Mouse (Mus musculus) c-Kit-positive CD71-positive TER-119-positive erythroid progenitor cells, embryonic 14.5 days (primary cell): Measurements from ENCODE around the gene Pcna.
"Not testable (repeated sequence)": the region's sequence is repeated elsewhere in the genome, so short reads cannot be mapped to it uniquely, and the experiment has no call there.

Source experiments
- DNase-seq: peaks from one replicate; pipeline ENCODE4 v3.0.0-alpha.2; 2013; ENCODE audit warnings: low spot score

Gene Pcna

DNA sequence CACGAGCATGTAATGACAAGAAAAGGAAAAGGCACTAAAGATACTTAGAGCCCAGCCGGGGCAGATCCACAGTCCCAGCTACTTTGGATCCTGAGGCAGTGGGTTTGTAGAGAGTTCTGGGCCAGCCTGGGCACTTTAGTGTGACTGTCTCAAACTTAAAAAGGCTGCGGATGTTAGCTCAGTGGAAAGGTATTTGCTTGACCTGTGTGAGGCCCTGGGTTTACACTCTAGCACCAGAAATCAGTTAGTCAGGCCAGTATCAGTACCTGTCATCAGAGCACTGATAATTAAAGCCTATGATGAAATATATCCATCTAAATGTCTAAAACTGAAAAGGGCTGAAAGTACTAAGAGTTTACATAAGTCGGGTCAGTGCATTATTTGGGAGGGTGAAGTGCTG, 23.1 kb upstream of the Pcna start:
- no peak for DNase-seq

DNA sequence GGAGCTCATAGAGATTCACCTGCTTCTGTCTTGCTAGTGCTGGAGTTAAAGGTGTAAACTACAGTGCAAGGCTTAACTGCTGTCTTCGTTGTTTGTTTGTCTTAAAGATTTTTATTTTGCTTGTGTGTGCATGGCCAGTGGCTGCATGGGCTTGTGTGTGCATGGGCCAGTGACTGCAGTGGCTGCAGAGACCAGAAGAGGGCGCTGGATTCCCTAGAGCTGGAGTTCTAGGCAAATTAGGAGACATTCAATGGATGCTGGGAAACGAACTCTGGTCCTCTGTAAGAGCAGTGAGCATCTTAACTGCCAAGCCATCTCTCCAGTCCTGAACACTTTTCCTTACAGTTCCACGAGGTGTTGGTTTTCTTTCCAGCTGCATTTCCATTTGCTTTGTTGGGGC, 22.4 kb upstream of the Pcna start:
- no peak for DNase-seq

DNA sequence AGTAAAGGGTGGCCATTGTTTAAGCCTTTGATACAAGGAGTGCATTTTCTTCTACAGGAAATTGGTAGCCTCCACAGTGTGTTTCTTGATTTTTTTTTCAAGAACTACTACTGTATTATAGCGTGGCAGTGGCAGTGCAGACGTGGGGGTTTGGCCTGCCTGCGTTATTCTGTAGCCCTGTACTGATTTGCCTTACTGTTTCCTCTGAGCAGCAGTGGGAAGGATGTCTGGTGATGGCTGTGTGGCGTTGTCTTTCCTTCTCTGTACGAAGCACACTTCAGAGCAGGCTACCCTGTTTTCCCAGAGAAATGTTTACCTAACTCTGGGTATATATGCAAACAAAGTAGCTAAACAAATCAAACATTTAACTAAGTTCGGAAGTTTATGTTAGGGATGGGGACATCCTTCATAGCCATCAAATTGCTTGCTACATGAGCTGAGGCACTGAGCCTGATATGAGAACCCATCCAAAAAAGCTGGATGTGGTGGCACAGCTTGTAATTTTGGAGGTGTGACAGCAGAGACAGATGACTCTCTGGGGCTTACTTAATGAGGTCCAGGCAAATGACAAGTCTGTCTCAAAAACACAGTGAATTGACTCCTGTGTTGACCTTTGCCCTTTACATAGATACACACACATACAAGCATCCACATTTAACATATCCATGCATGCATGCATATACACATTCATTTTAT, 19.7 kb upstream of the Pcna start:
- DNase-seq: no peak

DNA sequence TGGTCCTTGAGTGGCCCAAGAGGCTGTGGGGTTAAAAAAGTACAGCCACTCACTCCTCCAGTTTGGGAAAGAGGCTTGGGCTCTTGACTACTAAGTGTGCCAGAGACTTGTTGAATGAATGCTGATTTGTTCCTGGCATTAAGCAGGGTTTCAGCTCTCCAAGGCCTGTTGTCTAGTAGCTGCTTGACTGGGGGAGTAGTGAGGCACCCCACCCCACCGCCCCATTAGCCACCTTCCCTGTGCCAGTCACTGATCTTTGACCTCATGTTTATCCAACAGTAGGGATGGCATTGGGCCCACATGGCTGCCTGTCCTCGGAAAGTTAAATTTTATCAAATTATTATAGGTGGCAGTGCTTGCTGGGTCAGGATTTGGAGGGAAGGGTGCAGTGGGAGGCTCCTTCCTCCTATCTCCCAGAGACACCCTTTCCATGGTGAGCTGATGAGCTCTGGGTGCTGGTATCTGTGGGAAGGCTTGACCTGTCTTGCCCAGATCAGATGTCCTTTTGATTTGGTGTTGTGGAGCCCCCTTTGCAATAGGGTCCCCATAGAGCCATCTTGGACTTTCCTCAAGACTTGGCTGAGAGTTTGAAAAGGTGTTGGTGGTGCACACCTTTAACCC, 17.3 kb upstream of the Pcna start:
- no peak for DNase-seq

DNA sequence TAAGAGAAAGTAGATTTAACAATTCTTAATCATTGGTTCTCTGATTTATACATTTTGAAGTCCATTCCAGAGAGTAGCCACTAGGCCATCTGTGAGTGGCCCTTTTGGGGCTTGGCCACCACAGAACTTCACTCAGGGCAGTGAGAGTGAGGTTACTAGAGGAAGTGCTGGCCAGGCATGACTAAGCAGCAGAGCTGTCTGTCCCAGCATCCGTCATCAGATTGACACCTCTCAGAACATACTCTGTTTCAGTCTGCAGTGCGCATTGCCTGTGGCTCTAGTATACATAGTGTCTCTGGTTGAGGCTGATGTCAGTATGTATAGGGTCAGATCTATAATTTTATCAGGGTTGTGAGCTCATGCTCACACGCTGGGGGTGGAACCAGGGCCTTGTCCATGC, 16.1 kb upstream of the Pcna start:
- no peak for DNase-seq

DNA sequence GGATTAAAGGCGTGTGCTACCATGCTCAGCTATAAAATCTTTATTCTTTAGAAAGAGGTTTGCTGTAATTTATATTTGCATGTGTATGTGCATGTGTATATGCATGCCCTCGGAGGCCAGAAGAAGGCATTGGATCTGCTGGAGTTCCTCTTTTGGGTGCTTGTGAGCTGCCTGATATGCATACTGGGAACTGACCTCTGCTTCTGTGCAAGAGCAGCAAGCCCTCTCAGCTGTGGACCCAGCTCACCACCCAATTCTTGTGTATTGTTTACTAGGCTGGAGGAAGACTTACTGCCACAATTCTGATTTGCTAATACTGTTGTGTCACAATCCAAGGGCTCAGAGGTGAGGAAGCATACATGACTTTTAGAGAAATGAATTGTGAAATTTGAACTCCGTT, 13.0 kb upstream of the Pcna start:
- DNase-seq: no peak

DNA sequence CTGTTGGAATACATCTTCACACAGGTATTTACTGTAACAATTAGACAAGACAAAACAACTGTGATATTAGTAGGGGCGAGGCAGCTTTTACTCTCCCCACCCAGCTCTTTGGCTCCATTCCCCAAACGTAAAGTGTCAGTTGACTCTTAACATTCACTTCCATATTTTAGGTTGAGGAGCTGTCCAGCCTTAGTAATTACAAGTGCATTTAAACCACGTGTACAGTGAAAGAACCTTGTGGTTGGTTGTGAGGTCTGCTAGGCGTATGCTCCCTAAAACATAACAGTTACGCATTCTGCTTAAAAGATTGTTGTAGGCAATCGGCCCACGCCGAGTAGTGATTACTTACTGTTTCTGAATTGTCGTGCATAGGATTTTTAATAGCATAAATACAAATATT, 12.1 kb upstream of the Pcna start:
- DNase-seq: no peak

DNA sequence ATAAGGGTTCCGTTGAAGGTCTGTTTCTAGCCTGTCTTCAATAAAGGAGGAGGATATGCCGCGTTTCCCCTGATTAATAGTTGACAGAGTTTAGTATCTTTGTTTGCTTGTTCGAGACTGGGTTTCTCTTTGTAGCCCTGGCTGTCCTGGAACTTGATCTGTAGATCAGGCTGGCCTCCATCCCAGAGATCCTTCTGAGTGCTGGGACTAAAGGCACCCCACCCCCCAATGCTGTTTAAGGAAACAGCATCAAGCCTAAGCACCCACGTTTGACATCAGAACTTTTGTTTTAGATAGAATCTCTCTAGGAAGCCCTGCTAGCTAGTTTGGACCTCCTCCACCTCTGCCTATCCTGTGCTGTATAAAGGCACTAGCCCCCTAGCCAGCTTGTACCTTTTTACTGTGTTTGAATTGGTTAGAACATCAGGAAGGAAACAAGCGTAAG, 11.2 kb upstream of the Pcna start:
- no peak for DNase-seq

DNA sequence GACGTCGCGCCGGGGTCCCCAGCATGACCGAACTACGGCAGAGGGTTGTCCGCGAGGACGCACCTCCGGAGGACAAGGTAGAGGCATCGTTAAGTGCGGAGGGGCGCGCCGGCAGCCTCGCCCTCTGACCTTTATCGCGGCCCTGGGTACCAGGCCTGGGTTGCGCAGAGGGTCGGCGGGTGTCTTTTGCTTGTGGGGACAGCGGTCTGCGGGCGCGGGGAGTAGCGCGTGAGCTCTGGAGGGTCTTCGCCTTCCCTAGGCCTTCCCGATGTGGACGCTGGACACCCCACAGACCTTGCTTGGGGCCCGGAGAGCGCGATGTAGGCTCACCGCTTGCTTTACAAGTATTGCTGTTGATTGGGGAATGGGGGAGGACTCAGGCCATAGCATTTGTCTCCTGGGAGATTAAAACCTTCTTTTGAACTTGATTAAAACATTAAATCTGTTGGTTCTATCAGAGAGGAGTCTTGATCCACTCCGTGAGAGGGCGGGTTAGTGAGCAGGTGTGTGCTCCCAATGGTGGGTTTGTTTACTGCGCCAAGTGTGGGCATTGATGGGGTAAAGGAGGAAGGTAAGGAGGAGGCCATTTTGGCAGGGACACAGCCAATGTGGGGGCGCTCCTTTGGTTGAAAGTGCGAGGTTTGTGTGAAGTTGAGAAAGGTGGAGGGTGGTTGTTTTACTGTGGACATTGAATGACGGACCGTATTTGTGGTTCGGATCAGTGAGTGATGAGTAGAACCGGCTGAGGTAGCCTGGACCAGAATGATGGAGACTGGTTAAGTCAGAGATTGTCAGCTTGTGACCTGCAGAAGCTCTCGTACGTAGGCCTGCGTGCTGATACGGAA, 10.5 kb upstream of the Pcna start:
- DNase-seq: no peak

DNA sequence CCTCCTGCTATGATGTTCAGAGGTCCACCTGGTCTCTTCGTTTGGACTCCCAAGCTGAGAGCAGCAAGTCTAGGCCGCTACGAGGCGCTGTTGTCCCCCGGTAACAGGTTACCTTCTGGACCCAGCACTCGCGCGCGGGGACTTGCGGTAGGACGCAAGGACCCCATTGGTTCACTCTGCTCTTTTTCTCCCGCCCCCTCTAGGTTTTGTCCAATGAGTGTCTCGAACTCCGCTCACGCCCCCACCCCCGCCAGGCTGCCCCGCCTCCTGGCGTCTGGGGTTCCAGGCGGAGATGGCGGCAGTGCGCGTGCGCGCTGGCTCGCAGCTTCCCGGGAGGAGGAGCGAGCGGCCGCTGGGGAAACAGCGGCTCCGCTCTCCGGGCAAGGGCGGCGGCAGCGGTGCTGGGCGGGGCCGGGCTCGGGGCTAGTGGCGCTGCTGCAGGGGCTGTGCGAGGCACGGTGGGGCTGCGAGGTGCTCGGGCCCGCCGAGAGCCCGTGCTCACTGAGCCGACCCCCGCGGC, 9.8 kb upstream of the Pcna start, which contains the start of gene Cds2:
Gene Cds2 (plus strand): TSS at position 270 of the 520 bp plus-strand sequence.
- peak; percentile 99 for DNase-seq

DNA sequence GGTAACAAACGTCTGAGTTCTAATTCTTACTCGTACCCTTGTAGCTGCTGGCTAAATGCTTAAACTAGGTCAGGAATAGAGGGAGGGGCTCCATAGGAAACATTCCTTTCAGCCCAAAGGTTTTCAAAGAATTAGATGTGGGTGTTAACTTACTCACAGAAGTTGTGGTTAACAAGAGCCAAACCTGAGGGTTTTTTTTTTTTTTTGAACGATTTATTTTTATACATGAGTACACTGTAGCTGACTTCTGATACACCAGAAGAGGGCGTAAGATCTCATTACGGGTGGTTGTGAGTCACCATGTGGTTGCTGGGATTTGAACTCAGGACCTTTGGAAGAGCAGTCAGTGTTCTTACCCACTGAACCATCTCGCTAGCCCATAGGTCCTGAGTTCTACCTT, 9.1 kb upstream of the Pcna start:
- no peak for DNase-seq

DNA sequence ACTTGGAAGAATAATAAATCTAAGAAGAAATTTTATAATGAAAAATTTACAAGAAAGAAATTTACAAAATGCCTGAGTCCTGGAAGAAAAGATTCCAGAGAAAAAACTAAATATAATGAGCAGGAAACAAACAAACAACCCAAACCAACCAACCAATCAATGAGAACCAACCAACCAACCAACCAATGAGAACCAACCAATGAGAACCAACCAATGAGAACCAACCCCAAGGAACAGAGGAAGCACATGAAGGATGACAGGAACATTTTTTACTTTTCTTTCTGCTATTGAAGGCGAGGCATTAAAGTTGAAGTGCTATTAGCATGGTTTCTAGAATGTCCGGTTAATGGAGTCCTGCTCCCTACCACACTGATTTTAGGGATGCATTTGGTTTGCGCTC, 7.5 kb upstream of the Pcna start:
- no peak for DNase-seq

DNA sequence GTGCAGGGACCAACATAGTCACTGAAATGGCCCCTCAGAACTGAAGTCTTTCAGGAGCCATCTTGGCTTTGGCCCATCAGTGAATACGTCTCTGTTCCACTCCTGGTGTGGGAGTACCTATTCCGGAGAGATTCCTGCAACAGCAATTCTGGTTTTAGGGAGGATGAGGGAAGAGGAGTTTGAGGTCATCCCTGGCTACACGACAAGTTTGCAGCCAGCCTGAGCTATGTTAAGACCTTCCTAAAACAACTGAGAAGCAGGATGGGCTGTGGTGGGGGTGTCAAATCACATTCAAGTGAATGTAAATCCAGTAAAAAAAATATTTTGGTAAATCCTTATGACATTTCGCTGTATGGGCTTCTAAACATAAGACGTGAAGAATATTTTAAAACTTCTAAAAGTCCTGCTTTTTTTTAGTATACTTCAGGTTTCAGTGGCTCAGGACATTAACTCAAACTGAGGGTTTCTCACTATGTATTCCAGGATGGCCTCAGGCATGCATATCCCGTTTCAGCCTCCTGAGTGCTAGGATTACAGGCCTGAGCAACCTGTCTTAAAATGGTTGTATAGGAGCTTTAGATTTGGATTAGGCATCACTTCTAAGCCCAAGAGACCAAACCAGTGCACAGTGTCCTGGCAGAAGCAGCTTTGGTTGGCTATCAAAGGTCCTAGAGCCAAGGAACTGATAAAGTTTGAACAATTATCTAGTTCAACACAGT, 4.4 kb upstream of the Pcna start:
- DNase-seq: no peak

DNA sequence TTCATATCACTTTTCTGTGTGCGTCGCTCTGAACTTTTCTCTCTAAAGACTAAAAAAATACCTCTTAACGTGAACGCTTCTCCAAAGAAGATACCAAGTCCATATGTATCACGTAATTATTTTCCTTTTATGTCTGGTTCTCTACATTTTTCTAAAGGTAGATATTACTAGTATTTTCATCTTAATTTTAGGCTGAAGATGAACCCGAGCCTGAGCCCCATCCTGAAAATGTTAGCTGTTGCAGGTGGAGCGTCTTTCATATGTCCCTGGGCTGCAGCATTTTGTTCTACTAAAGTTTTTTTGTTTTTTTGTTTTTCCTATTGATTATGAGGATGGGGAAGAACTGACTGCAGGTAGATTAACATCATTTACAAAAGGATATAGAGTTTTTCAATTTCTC, 489 bp upstream of the Pcna start:
- DNase-seq: no peak

DNA sequence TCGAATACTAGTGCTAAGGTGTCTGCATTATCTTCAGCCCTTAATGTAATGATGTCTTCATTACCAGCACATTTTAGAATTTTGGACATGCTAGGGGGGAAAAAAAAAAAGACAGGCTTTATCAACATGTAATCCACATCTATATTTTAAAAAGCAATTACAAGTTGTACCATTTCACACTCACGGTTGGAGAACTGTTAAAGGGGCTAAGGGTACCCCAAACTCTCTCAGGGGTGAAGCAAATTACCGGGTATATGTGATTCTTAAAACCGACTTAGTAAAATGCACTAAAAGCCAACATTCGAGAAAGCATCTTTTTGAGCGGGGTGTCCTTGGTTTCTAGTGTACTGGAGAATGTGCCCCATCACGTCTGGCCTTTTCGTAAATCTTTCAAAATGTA, 1.2 kb downstream of the Pcna start:
- DNase-seq: no peak

DNA sequence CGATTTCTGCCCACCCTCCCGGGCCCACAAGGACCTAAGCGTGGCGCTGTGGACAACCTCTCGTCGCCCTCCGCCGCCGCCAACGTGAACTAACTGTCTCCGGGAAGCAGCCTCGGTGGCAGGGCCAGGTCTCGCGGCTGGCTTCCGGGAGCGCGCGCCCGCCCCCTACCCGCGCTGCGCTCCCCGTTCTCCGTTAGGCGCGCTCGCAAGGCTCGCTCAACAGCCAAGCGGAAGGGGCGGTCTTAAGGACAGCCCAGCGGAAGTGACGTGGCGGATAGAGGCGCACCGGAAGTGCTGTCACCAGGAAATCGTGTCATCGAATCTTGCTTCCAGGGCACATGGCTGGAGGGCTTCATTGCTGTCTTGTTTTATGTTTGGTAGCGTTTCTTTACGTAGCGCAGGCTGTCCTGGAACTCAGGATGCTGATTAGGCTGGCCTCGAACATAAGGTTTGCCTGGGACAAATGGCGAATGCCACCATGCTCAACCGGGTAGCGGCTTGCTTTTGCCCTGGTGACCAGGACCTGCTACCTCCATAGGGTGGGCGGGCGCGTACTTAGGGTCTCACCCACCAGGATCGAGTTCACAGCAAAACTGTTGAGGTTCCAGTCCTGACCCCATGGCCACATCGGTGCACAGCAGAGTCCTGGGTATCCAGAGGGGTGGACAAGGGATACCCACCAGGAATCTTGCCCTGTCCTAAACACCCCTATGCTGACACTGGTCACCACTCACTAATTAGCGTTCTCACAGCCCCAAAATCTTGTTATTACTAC, 5.4 kb downstream of the Pcna start, which contains the start of gene Tmem230:
Gene Tmem230 (minus strand): TSS at position 269 of the 775 bp plus-strand sequence.
- DNase-seq: peak; percentile 92

DNA sequence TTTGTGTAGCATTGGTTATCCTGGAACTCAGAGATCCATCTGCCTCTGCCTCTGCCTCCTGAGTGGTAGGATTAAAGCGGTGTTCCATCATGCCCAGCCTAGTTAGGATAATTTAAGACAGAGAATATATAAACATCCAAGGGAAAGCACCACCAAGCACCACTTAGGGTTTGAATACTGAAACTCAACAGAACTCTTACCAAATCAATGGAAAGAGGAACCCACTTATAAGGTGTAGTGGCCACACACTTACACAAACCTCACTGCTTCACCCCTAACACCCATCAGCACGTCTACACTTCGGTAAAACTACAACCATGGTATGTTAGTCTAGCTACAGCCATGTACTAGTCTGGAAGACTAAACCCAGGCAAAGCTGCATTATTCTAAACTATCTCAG, 9.7 kb downstream of the Pcna start:
- DNase-seq: no peak

DNA sequence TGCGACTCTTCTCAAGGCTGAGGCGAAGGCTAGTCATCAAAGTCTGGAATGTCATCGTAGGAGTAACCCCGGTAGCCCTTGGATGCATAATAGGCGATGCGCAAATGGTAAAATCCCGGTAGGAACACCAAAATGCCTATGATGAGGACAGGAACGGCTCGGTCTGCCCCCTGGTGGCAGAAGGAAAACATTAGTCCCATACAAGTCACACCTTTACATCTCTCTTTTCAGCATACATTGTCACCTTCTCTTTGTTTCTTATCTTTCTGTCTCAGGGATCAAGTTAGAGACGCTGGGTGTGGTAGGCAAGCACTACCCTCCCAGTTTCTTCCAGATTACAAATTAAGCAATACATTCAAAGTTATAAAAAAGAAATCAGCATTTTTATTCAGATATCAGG, 12.7 kb downstream of the Pcna start:
- DNase-seq: not testable (repeated sequence)

DNA sequence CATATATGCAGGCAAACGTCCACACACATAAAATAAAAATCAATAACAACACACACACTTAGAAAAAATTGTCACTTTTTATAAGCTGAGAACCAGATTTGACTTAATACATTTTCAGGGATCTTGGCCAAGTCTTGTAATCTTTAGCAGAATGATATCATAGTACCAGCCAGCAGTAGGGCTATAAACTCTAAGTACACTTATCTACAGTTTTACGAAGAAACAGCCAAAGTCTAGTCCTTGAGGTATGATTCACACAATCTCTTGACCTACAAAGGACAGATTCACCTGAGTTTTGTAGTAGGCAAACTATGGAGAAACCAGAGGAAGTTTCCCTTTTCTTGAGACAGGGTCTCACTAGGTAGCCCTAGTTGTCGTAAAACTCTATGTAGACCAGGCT, 13.7 kb downstream of the Pcna start:
- DNase-seq: not testable (repeated sequence)

DNA sequence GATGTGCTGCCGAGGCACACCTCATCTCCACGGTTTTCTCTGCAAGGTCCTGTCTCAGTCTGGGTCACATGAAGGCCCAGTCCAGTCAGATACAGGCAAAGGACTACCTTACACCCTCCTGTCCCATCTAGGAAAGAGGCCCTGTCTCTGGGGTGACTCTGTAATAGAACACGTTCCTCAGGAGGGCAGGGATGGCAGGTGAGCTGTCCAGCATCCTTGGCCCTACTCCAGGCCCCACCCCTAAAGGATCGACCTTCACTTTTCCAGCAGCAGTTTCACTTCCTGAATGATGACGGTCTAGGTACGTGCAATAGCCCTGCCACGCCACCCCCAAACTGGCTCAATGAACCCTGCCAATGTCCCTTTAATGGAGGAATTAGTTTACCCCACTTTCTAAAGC, 17.1 kb downstream of the Pcna start:
- DNase-seq: no peak

DNA sequence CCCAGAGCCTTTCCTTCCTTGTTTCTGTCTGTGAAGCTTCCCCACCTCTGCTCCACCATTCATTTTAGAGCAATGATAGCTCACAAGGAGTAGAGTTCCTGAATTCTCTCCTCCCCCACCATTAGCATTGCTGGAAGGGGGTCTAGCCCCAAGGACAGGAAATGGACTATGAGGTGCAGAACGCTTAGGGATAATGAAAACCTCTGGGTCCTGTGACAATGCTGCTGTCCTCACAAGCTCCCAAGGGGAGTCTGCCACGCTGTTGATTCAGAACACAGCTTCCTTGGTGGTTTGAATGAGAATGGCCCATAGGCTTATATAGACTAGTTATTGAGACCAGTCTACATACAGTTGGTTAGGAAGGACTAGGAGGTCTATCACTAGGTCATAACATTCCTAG, 17.8 kb downstream of the Pcna start:
- DNase-seq: no peak
